Mouse (Mus musculus): ENCODE results near the gene Gpr157. TPM values are rescaled to one million over a fixed set of nuclear protein-coding genes. Genes with fewer than 3 reads are reported as not detected.
A peak's percentile ranks its signal among the peaks of the same experiment; 100 is the strongest.

Gene Gpr157
- polyA plus RNA-seq, 1 experiment from 2014 or later, result 1.3 TPM

GRCm38 (mm10) chr4:150136693-150137092 lies 49.5 kb downstream of the Gpr157 start:
- Histone ChIP-seq H3K4me3 (replicated peaks) (no peak overlapping the region), H3K4me1 (replicated peaks) (peaks cover 21% of the 10 kb centered on the region), H3K36me3 (no peaks in the 10 kb centered on the region), H3K27me3 (replicated peaks) (no peaks in the 10 kb centered on the region; the same call in 1 of the 2 replicates), H3K4me2 (replicated peaks) (no peak overlapping the region), H3K27ac (no peak overlapping the region), H3K9ac (no peak overlapping the region), H3K9me3 (no peaks in the 10 kb centered on the region)
- WGBS, result 9% methylated on average over 10 of the region's 10 CpGs
- ATAC-seq, result peak; percentile 4; the same call in 1 of the 2 replicates

GRCm38 (mm10) chr4:150137368-150138083 lies 50.4 kb downstream of the Gpr157 start:
- no peak for ATAC-seq
- peak overlapping the region; percentile 19; the same call in 1 of the 2 replicates for H3K4me3 ChIP-seq (replicated peaks)
- no peaks in the 10 kb centered on the region for H3K9me3 ChIP-seq
- H3K4me1 ChIP-seq (replicated peaks), result peaks cover 21% of the 10 kb centered on the region
- no peak overlapping the region for H3K27ac ChIP-seq
- no peaks in the 10 kb centered on the region for H3K36me3 ChIP-seq
- 83% methylated on average over 7 of the region's 7 CpGs for WGBS
- H3K27me3 ChIP-seq (replicated peaks), result no peaks in the 10 kb centered on the region; the same call in 1 of the 2 replicates
- no peak overlapping the region for H3K9ac ChIP-seq
- peak overlapping the region; percentile 56; the same call in 1 of the 2 replicates for H3K4me2 ChIP-seq (replicated peaks)

- peak; percentile 86 for ATAC-seq
- H3K9ac ChIP-seq, result no peak overlapping the region
- WGBS, result 20% methylated on average over 9 of the region's 9 CpGs
- no peaks in the 10 kb centered on the region; the same call in 1 of the 2 replicates for H3K27me3 ChIP-seq (replicated peaks)
- no peak overlapping the region for H3K27ac ChIP-seq
- peak overlapping the region; percentile 56 for H3K4me2 ChIP-seq (replicated peaks)
- no peaks in the 10 kb centered on the region for H3K9me3 ChIP-seq
- no peaks in the 10 kb centered on the region for H3K36me3 ChIP-seq
- H3K4me3 ChIP-seq (replicated peaks), result peak overlapping the region; percentile 19
- H3K4me1 ChIP-seq (replicated peaks), result peaks cover 15% of the 10 kb centered on the region
Observed at GRCm38 (mm10) chr4:150138084-150138543, 50.9 kb downstream of the Gpr157 start.

- Histone ChIP-seq H3K27me3 (replicated peaks) (no peaks in the 10 kb centered on the region; the same call in 1 of the 2 replicates), H3K4me3 (replicated peaks) (no peak overlapping the region), H3K9me3 (no peaks in the 10 kb centered on the region), H3K4me2 (replicated peaks) (no peak overlapping the region), H3K27ac (no peak overlapping the region), H3K4me1 (replicated peaks) (peaks cover 14% of the 10 kb centered on the region), H3K9ac (no peak overlapping the region), H3K36me3 (no peaks in the 10 kb centered on the region)
- 67% methylated on average over 13 of the region's 13 CpGs for WGBS
- no peak for ATAC-seq
Observed at GRCm38 (mm10) chr4:150139090-150139489, 51.9 kb downstream of the Gpr157 start.

GRCm38 (mm10) chr4:150140346-150140745 lies 53.2 kb downstream of the Gpr157 start:
- no peak overlapping the region for H3K27ac ChIP-seq
- H3K9ac ChIP-seq, result no peak overlapping the region
- WGBS, result 76% methylated on average over 7 of the region's 7 CpGs
- ATAC-seq, result no peak
- H3K27me3 ChIP-seq (replicated peaks), result no peaks in the 10 kb centered on the region; the same call in 1 of the 2 replicates
- no peaks in the 10 kb centered on the region for H3K36me3 ChIP-seq
- H3K9me3 ChIP-seq, result no peaks in the 10 kb centered on the region
- H3K4me3 ChIP-seq (replicated peaks), result no peak overlapping the region
- H3K4me2 ChIP-seq (replicated peaks), result no peak overlapping the region
- H3K4me1 ChIP-seq (replicated peaks), result peaks cover 14% of the 10 kb centered on the region

- 21% methylated on average over 12 of the region's 12 CpGs for WGBS
- Histone ChIP-seq H3K4me3 (replicated peaks) (no peak overlapping the region), H3K36me3 (no peaks in the 10 kb centered on the region), H3K4me2 (replicated peaks) (peak overlapping the region; percentile 38), H3K27me3 (replicated peaks) (no peaks in the 10 kb centered on the region; the same call in 1 of the 2 replicates), H3K27ac (no peak overlapping the region), H3K9me3 (no peaks in the 10 kb centered on the region), H3K9ac (no peak overlapping the region), H3K4me1 (replicated peaks) (0 out of 2 replicates have a peak, but pooled peaks cover 2% of the 10 kb centered on the region)
- ATAC-seq, result peak; percentile 76
Observed at GRCm38 (mm10) chr4:150144242-150144641, 57.1 kb downstream of the Gpr157 start.

GRCm38 (mm10) chr4:150146286-150146685 lies 59.1 kb downstream of the Gpr157 start:
- H3K9me3 ChIP-seq, result no peaks in the 10 kb centered on the region

GRCm38 (mm10) chr4:150151045-150151444 lies 63.9 kb downstream of the Gpr157 start:
- ATAC-seq, result no peak
- Histone ChIP-seq H3K9ac (no peak overlapping the region), H3K36me3 (no peaks in the 10 kb centered on the region), H3K27me3 (replicated peaks) (no peaks in the 10 kb centered on the region), H3K27ac (no peak overlapping the region), H3K9me3 (no peaks in the 10 kb centered on the region), H3K4me1 (replicated peaks) (0 out of 2 replicates have a peak, but pooled peaks cover 2% of the 10 kb centered on the region), H3K4me2 (replicated peaks) (no peak overlapping the region), H3K4me3 (replicated peaks) (no peak overlapping the region)
- WGBS, result 79% methylated on average over 7 of the region's 7 CpGs

More at GRCm38 (mm10) chr4:150146286-150146685, 59.1 kb downstream of the Gpr157 start:
- H3K27ac ChIP-seq, result no peak overlapping the region
- 0 out of 2 replicates have a peak, but pooled peaks cover 2% of the 10 kb centered on the region for H3K4me1 ChIP-seq (replicated peaks)
- 65% methylated on average over 4 of the region's 4 CpGs for WGBS
- no peak overlapping the region for H3K4me3 ChIP-seq (replicated peaks)
- H3K36me3 ChIP-seq, result no peaks in the 10 kb centered on the region
- H3K9ac ChIP-seq, result no peak overlapping the region
- no peak overlapping the region for H3K4me2 ChIP-seq (replicated peaks)
- no peaks in the 10 kb centered on the region for H3K27me3 ChIP-seq (replicated peaks)
- ATAC-seq, result no peak

GRCm38 (mm10) chr4:150152483-150152882 lies 65.3 kb downstream of the Gpr157 start:
- Histone ChIP-seq H3K36me3 (no peaks in the 10 kb centered on the region), H3K27ac (peak overlapping the region; percentile 56)
- ATAC-seq, result peak; percentile 94

GRCm38 (mm10) chr4:150155301-150155700 lies 68.1 kb downstream of the Gpr157 start:
- 93% methylated on average over 4 of the region's 4 CpGs for WGBS
- Histone ChIP-seq H3K4me2 (replicated peaks) (no peak overlapping the region), H3K4me1 (replicated peaks) (no peaks in the 10 kb centered on the region), H3K27me3 (replicated peaks) (no peaks in the 10 kb centered on the region), H3K36me3 (no peaks in the 10 kb centered on the region), H3K27ac (no peak overlapping the region), H3K4me3 (replicated peaks) (no peak overlapping the region), H3K9me3 (no peaks in the 10 kb centered on the region), H3K9ac (no peak overlapping the region)
- no peak for ATAC-seq

More at GRCm38 (mm10) chr4:150152483-150152882, 65.3 kb downstream of the Gpr157 start:
- 57% methylated on average over 8 of the region's 8 CpGs for WGBS
- Histone ChIP-seq H3K4me2 (replicated peaks) (no peak overlapping the region), H3K4me3 (replicated peaks) (no peak overlapping the region), H3K9ac (no peak overlapping the region), H3K27me3 (replicated peaks) (no peaks in the 10 kb centered on the region), H3K4me1 (replicated peaks) (0 out of 2 replicates have a peak, but pooled peaks cover 2% of the 10 kb centered on the region), H3K9me3 (no peaks in the 10 kb centered on the region)
